Comparison of ENCODE assay signal across 12 mouse cellular contexts in the genomic region with DNA sequence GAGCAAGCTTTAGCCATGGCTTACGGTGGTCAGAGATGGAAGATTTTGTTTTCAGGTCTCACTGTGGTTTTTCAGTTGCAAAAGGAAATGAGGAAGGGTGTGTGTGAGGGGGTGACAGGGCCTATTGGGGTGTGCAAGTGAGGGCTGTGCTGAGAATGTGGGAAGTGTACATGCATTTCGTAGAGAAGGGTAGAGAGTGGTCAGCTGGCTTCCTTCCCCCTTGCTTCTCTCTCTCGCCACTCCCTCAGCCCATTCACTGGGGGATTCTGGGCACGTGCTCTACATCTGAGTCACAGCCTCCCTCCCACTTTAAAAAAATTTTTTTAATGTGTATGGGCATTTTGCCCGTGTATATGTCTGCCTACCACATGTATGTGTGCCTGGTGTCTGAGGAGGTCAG. TPM values are rescaled to one million over a fixed set of nuclear protein-coding genes. Genes with fewer than 3 reads are reported as not detected.
DNase-seq lines count a peak whose midpoint lies in the region; ATAC-seq lines count a peak whose summit lies in the region.
"Had no signal": no experiment of that assay in that cellular context is flagged by ENCODE, and none has a peak within 500 bp of the region (broad histone marks: within the 10 kb centered on the region; RNA-seq: fewer than 3 reads in every experiment).

No protein-coding gene starts in this region.

- DNase-seq in heart, postnatal 10 days: peak; percentile 40 to 42
- DNase-seq in heart, postnatal 25 days (ENCODE audit: low spot score): no peak
- peak; percentile 21 for DNase-seq in thymus, postnatal 25 days
- DNase-seq in thymus, postnatal 10 days (ENCODE audit: low spot score in 2 of 2): no peak
- DNase-seq in kidney, adult 18-20 months: no peak
- no peak for DNase-seq in frontal cortex, postnatal 25 days (ENCODE audit: low spot score in 2 of 2)
- no peak for DNase-seq in right cerebral cortex, postnatal 4 days
- DNase-seq: layer of hippocampus, postnatal 36 days; thymus, postnatal 4 days had no signal

- ATAC-seq in megakaryocyte, adult 5-6 weeks (ENCODE audit: poor library complexity, severe bottlenecking): peak; percentile 94
- ATAC-seq: forebrain, embryonic 13.5 days had no signal

- intact Hi-C loops in heart, postnatal 10 days (cut with DNase I): no loop called here
- intact Hi-C loops in heart, postnatal 25 days (cut with DNase I): no loop called here

RNA-seq across cellular contexts. Expression of gene Lat2, which starts 7.7 kb away (rescaled TPM):
- total RNA-seq in heart, postnatal 10 days (2021): 1 to 10 TPM; 2.8 to 4.5 TPM
- total RNA-seq in heart, postnatal 25 days (2021): 1 to 10 TPM; 1.7 to 2.0 TPM
- total RNA-seq in megakaryocyte, adult 5-6 weeks (2015): 87.7 and 91.1 TPM in 2 replicates
- total RNA-seq in megakaryocyte, adult 5-6 weeks (2017): 109 and 115 TPM in 2 replicates

RNA-seq across cellular contexts. Expression of gene Rfc2, which starts 26.0 kb away (rescaled TPM):
- 10 to 100 TPM; 37.6 to 39.8 TPM for total RNA-seq in heart, postnatal 10 days (2021)
- total RNA-seq in heart, postnatal 25 days (2021): 10 to 100 TPM; 24.8 TPM
- total RNA-seq in megakaryocyte, adult 5-6 weeks (2015): 161 and 172 TPM in 2 replicates
- total RNA-seq in megakaryocyte, adult 5-6 weeks (2017): 110 and 115 TPM in 2 replicates

RNA-seq across cellular contexts. Expression of gene Eif4h, which starts 32.2 kb away (rescaled TPM):
- 100 to 1,000 TPM; 213 to 216 TPM for total RNA-seq in heart, postnatal 10 days (2021)
- total RNA-seq in heart, postnatal 25 days (2021): 100 to 1,000 TPM; 135 to 146 TPM
- 160 and 176 TPM in 2 replicates for total RNA-seq in megakaryocyte, adult 5-6 weeks (2015)
- total RNA-seq in megakaryocyte, adult 5-6 weeks (2017): 191 and 197 TPM in 2 replicates

RNA-seq across cellular contexts. Expression of gene Syna, which starts 47.1 kb away (rescaled TPM):
- total RNA-seq in heart, postnatal 10 days (2021): not detected
- total RNA-seq in heart, postnatal 25 days (2021): not detected
- not detected in 2 replicates for total RNA-seq in megakaryocyte, adult 5-6 weeks (2015)
- total RNA-seq in megakaryocyte, adult 5-6 weeks (2017): not detected in 2 replicates
- total RNA-seq: liver, adult 2 months had no signal

RNA-seq across cellular contexts. Expression of gene Clip2, which starts 54.9 kb away (rescaled TPM):
- 10 to 100 TPM; 14.6 to 16.0 TPM for total RNA-seq in heart, postnatal 10 days (2021)
- total RNA-seq in heart, postnatal 25 days (2021): 1 to 10 TPM; 6.9 to 7.9 TPM
- total RNA-seq in megakaryocyte, adult 5-6 weeks (2015): 1.8 and 1.9 TPM in 2 replicates
- 3.7 and 6.7 TPM in 2 replicates for total RNA-seq in megakaryocyte, adult 5-6 weeks (2017)

Comparison
In these comparisons a context has a peak if more than half of its experiments do, and no peak if none do; other contexts are left out.
1. DNase-seq: peak in heart, postnatal 10 days (2 of 2) and thymus, postnatal 25 days (single experiment); none in heart, postnatal 25 days (single experiment), thymus, postnatal 10 days (0 of 2), kidney, adult 18-20 months (single experiment), frontal cortex, postnatal 25 days (0 of 2) and right cerebral cortex, postnatal 4 days (single experiment).
2. RNA of gene Lat2, which starts 7.7 kb away (total RNA-seq): 87.7 to 115 TPM in megakaryocyte, adult 5-6 weeks; 2.8 to 4.5 TPM in heart, postnatal 10 days and 1.7 to 2.0 TPM in heart, postnatal 25 days; every median in the first group is over 10 times any median in the second.